Mouse (Mus musculus): Measurements from ENCODE around the gene Ccl11. TPM values are rescaled to one million over a fixed set of nuclear protein-coding genes. Genes with fewer than 3 reads are reported as not detected.
A peak's percentile ranks its signal among the peaks of the same experiment; 100 is the strongest.

Gene Ccl11
- polyA plus RNA-seq, 1 experiment from 2014 or later, result 61.1 TPM

- WGBS, result 27% methylated on average over 2 of the region's 2 CpGs
- peak; percentile 59 for DNase-seq (ENCODE audit: low spot score)
- no peak for ATAC-seq (replicated peaks; ENCODE audit: low FRiP score, low TSS enrichment, low read depth)
Measured at GRCm38 (mm10) chr11:82038535-82038934, 19.1 kb upstream of the Ccl11 start, which contains the start of gene Gm17268. TSS of gene Gm17268 (minus strand) at chr11:82038562.

GRCm38 (mm10) chr11:82039132-82039660, 18.4 kb upstream of the Ccl11 start:
- Histone ChIP-seq H3K4me1 (replicated peaks; ENCODE audit: control insufficient read depth, insufficient read depth, low read length) (no peaks in the 10 kb centered on the region), H3K9me3 (ENCODE audit: control insufficient read depth, low read length) (no peaks in the 10 kb centered on the region), H3K4me2 (ENCODE audit: low read length) (no peak overlapping the region), H3K27ac (ENCODE audit: low read depth) (no peak overlapping the region), H3K9ac (ENCODE audit: low read length) (no peak overlapping the region), H3K36me3 (ENCODE audit: control insufficient read depth, insufficient read depth, low read length) (no peaks in the 10 kb centered on the region), H3K4me3 (ENCODE audit: low read depth, low read length) (no peak overlapping the region), H3K27me3 (replicated peaks; ENCODE audit: control insufficient read depth, insufficient read depth, low read length) (no peaks in the 10 kb centered on the region)
- DNase-seq (ENCODE audit: low spot score) (no peak), ATAC-seq (replicated peaks; ENCODE audit: low FRiP score, low TSS enrichment, low read depth) (no peak)
- WGBS, result 48% methylated on average over 3 of the region's 3 CpGs

More at GRCm38 (mm10) chr11:82038535-82038934, 19.1 kb upstream of the Ccl11 start, which contains the start of gene Gm17268:
- Histone ChIP-seq H3K27me3 (replicated peaks; ENCODE audit: control insufficient read depth, insufficient read depth, low read length) (no peaks in the 10 kb centered on the region), H3K4me1 (replicated peaks; ENCODE audit: control insufficient read depth, insufficient read depth, low read length) (peaks cover 1% of the 10 kb centered on the region; the same call in 1 of the 2 replicates), H3K4me2 (ENCODE audit: low read length) (no peak within 1 kb of the TSS), H3K27ac (ENCODE audit: low read depth) (peak within 1 kb of the TSS; percentile 5; the same call in 1 of the 2 replicates), H3K4me3 (ENCODE audit: low read depth, low read length) (no peak within 1 kb of the TSS), H3K9ac (ENCODE audit: low read length) (no peak within 1 kb of the TSS), H3K36me3 (ENCODE audit: control insufficient read depth, insufficient read depth, low read length) (no peaks in the 10 kb centered on the region), H3K9me3 (ENCODE audit: control insufficient read depth, low read length) (no peaks in the 10 kb centered on the region)

GRCm38 (mm10) chr11:82041671-82042080, 15.9 kb upstream of the Ccl11 start:
- no peak overlapping the region for H3K4me2 ChIP-seq (ENCODE audit: low read length)
- H3K27me3 ChIP-seq (replicated peaks; ENCODE audit: control insufficient read depth, insufficient read depth, low read length), result no peaks in the 10 kb centered on the region
- 79% methylated on average over 4 of the region's 4 CpGs for WGBS
- H3K27ac ChIP-seq (ENCODE audit: low read depth), result no peak overlapping the region
- H3K36me3 ChIP-seq (ENCODE audit: control insufficient read depth, insufficient read depth, low read length), result no peaks in the 10 kb centered on the region
- no peak overlapping the region for H3K9ac ChIP-seq (ENCODE audit: low read length)
- H3K9me3 ChIP-seq (ENCODE audit: control insufficient read depth, low read length), result no peaks in the 10 kb centered on the region
- no peak overlapping the region for H3K4me3 ChIP-seq (ENCODE audit: low read depth, low read length)
- ATAC-seq (replicated peaks; ENCODE audit: low FRiP score, low TSS enrichment, low read depth), result no peak
- H3K4me1 ChIP-seq (replicated peaks; ENCODE audit: control insufficient read depth, insufficient read depth, low read length), result no peaks in the 10 kb centered on the region
- DNase-seq (ENCODE audit: low spot score), result no peak

GRCm38 (mm10) chr11:82045471-82045870, 12.2 kb upstream of the Ccl11 start, which contains the start of gene Ccl7:
TSS of gene Ccl7 (plus strand) at chr11:82045712.
- Histone ChIP-seq H3K27ac (ENCODE audit: low read depth) (no peak within 1 kb of the TSS), H3K9me3 (ENCODE audit: control insufficient read depth, low read length) (no peaks in the 10 kb centered on the region), H3K4me2 (ENCODE audit: low read length) (no peak within 1 kb of the TSS), H3K9ac (ENCODE audit: low read length) (no peak within 1 kb of the TSS), H3K4me3 (ENCODE audit: low read depth, low read length) (no peak within 1 kb of the TSS), H3K4me1 (replicated peaks; ENCODE audit: control insufficient read depth, insufficient read depth, low read length) (no peaks in the 10 kb centered on the region), H3K27me3 (replicated peaks; ENCODE audit: control insufficient read depth, insufficient read depth, low read length) (no peaks in the 10 kb centered on the region), H3K36me3 (ENCODE audit: control insufficient read depth, insufficient read depth, low read length) (no peaks in the 10 kb centered on the region)
- DNase-seq (ENCODE audit: low spot score), result no peak
- ATAC-seq (replicated peaks; ENCODE audit: low FRiP score, low TSS enrichment, low read depth), result no peak
- 70% methylated on average over 3 of the region's 3 CpGs for WGBS

GRCm38 (mm10) chr11:82047746-82048415, 9.7 kb upstream of the Ccl11 start:
- no peaks in the 10 kb centered on the region for H3K27me3 ChIP-seq (replicated peaks; ENCODE audit: control insufficient read depth, insufficient read depth, low read length)
- H3K4me2 ChIP-seq (ENCODE audit: low read length), result no peak overlapping the region
- DNase-seq (ENCODE audit: low spot score) (peak; percentile 63), ATAC-seq (replicated peaks; ENCODE audit: low FRiP score, low TSS enrichment, low read depth) (no peak)
- no peak overlapping the region for H3K4me3 ChIP-seq (ENCODE audit: low read depth, low read length)
- H3K4me1 ChIP-seq (replicated peaks; ENCODE audit: control insufficient read depth, insufficient read depth, low read length), result no peaks in the 10 kb centered on the region
- no peak overlapping the region for H3K27ac ChIP-seq (ENCODE audit: low read depth)
- no peak overlapping the region for H3K9ac ChIP-seq (ENCODE audit: low read length)
- no peaks in the 10 kb centered on the region for H3K36me3 ChIP-seq (ENCODE audit: control insufficient read depth, insufficient read depth, low read length)
- H3K9me3 ChIP-seq (ENCODE audit: control insufficient read depth, low read length), result no peaks in the 10 kb centered on the region
- WGBS, result 34% methylated on average over 6 of the region's 6 CpGs

GRCm38 (mm10) chr11:82053849-82054248, 3.8 kb upstream of the Ccl11 start:
- Histone ChIP-seq H3K36me3 (ENCODE audit: control insufficient read depth, insufficient read depth, low read length) (no peaks in the 10 kb centered on the region), H3K27me3 (replicated peaks; ENCODE audit: control insufficient read depth, insufficient read depth, low read length) (no peaks in the 10 kb centered on the region), H3K4me3 (ENCODE audit: low read depth, low read length) (no peak overlapping the region), H3K9ac (ENCODE audit: low read length) (no peak overlapping the region), H3K27ac (ENCODE audit: low read depth) (no peak overlapping the region), H3K9me3 (ENCODE audit: control insufficient read depth, low read length) (no peaks in the 10 kb centered on the region), H3K4me2 (ENCODE audit: low read length) (no peak overlapping the region), H3K4me1 (replicated peaks; ENCODE audit: control insufficient read depth, insufficient read depth, low read length) (no peaks in the 10 kb centered on the region)
- ATAC-seq (replicated peaks; ENCODE audit: low FRiP score, low TSS enrichment, low read depth) (no peak), DNase-seq (ENCODE audit: low spot score) (no peak)
- WGBS, result 81% methylated on average over 7 of the region's 7 CpGs

GRCm38 (mm10) chr11:82062226-82062625, 4.6 kb downstream of the Ccl11 start:
- no peak overlapping the region for H3K27ac ChIP-seq (ENCODE audit: low read depth)
- no peaks in the 10 kb centered on the region for H3K36me3 ChIP-seq (ENCODE audit: control insufficient read depth, insufficient read depth, low read length)
- no peaks in the 10 kb centered on the region for H3K4me1 ChIP-seq (replicated peaks; ENCODE audit: control insufficient read depth, insufficient read depth, low read length)
- DNase-seq (ENCODE audit: low spot score) (no peak), ATAC-seq (replicated peaks; ENCODE audit: low FRiP score, low TSS enrichment, low read depth) (no peak)
- H3K9me3 ChIP-seq (ENCODE audit: control insufficient read depth, low read length), result no peaks in the 10 kb centered on the region
- no peak overlapping the region for H3K4me3 ChIP-seq (ENCODE audit: low read depth, low read length)
- H3K9ac ChIP-seq (ENCODE audit: low read length), result no peak overlapping the region
- no peak overlapping the region for H3K4me2 ChIP-seq (ENCODE audit: low read length)
- H3K27me3 ChIP-seq (replicated peaks; ENCODE audit: control insufficient read depth, insufficient read depth, low read length), result no peaks in the 10 kb centered on the region
- 83% methylated on average over 3 of the region's 3 CpGs for WGBS

GRCm38 (mm10) chr11:82063454-82063853, 5.8 kb downstream of the Ccl11 start:
- Histone ChIP-seq H3K9me3 (ENCODE audit: control insufficient read depth, low read length) (no peaks in the 10 kb centered on the region), H3K4me2 (ENCODE audit: low read length) (no peak overlapping the region), H3K27me3 (replicated peaks; ENCODE audit: control insufficient read depth, insufficient read depth, low read length) (no peaks in the 10 kb centered on the region), H3K27ac (ENCODE audit: low read depth) (no peak overlapping the region), H3K9ac (ENCODE audit: low read length) (no peak overlapping the region), H3K4me3 (ENCODE audit: low read depth, low read length) (no peak overlapping the region), H3K36me3 (ENCODE audit: control insufficient read depth, insufficient read depth, low read length) (no peaks in the 10 kb centered on the region), H3K4me1 (replicated peaks; ENCODE audit: control insufficient read depth, insufficient read depth, low read length) (no peaks in the 10 kb centered on the region)
- ATAC-seq (replicated peaks; ENCODE audit: low FRiP score, low TSS enrichment, low read depth), result no peak
- no peak for DNase-seq (ENCODE audit: low spot score)
- WGBS, result 83% methylated on average over 2 of the region's 2 CpGs
